Mouse (Mus musculus) erythroblast, adult 5-6 weeks (primary cell): ENCODE measurements at regions not wholly inside any gene's neighbourhood (a gene's known extent, or its start where the extent isn't known, plus 50 kb on each side); places are given as distances from the start of the nearest gene placed in this dataset.

Experiments
- ATAC-seq: replicated peaks from 2 replicates; pipeline ENCODE4 v1.8.0; 2016; ENCODE audit warnings: moderate number of reproducible peaks, mild to moderate bottlenecking, moderate TSS enrichment, inconsistent platforms; ENCODE audit not compliant: poor library complexity, low FRiP score, severe bottlenecking

DNA sequence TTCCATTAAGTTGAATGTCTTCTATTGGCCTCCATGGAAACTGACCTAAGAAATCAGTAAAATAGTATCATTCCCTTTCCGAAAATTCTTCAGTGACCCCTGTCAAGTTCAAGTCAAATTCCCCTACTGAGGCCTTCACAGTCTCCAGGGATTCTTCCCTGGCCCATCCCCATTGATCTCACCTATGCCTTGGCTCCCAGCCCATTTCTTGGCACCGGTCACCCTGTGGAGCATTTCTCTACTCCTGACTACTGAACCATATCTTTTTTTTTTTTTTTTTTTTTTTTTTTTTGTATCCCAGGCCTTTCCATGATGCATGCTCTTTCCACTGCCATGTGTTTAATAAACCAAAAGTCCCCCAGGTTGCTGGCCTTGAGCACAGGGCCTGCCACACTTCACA lies 124.8 kb upstream of the Zmiz1 start:
- ATAC-seq, result no peak

- ATAC-seq, result no peak
Measured at GRCm38 (mm10) chr14:25336875-25337274, 122.1 kb upstream of the Zmiz1 start.

GRCm38 (mm10) chr14:25338404-25339051 lies 120.5 kb upstream of the Zmiz1 start:
- ATAC-seq, result no peak

DNA sequence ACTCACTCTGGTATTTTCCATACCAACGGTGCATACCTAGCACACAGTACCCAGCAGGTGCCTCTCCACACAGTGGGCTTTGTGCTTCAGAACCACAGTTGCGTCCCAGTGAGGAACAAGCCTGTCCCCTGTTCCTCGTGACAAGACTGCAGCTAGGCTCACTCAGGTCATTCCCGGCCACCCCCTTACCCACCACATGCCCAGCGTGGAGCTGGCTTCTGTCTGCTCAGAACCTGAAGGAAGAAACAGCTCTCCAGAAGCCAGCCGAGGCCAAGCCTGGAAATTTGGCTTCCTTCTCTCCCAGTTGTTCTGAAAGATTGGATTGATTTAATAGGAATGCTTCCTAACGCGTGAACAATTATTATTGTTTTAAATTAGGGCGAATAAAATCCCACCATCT lies 118.1 kb upstream of the Zmiz1 start:
- ATAC-seq, result no peak

DNA sequence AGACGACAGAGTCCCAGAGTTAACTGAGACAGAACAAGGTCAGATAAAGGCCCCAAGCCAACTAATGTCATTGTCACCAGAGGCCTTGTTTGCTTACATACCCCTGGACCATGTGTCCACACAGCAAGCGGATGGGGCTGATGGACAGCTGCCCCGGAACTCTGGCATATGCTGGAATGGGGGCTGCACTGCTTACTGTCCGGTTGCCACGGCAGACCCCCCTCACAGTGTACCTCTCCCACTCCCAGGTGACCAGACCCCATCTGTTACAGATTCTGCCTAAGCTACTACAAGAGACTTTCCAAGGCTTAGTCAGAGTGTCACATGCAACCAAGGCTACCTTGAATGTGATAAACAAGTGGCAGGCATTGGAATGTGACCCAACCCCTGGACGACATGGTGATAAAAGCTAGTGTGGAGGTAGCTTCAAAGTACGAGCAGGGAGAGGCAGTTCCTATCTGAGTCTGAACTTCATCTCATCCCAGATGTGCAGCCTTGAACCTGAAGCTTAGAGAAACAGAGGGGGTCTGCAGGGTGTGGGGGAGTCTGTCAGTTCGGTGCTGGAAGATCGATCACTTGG lies 117.0 kb upstream of the Zmiz1 start:
- no peak for ATAC-seq

DNA sequence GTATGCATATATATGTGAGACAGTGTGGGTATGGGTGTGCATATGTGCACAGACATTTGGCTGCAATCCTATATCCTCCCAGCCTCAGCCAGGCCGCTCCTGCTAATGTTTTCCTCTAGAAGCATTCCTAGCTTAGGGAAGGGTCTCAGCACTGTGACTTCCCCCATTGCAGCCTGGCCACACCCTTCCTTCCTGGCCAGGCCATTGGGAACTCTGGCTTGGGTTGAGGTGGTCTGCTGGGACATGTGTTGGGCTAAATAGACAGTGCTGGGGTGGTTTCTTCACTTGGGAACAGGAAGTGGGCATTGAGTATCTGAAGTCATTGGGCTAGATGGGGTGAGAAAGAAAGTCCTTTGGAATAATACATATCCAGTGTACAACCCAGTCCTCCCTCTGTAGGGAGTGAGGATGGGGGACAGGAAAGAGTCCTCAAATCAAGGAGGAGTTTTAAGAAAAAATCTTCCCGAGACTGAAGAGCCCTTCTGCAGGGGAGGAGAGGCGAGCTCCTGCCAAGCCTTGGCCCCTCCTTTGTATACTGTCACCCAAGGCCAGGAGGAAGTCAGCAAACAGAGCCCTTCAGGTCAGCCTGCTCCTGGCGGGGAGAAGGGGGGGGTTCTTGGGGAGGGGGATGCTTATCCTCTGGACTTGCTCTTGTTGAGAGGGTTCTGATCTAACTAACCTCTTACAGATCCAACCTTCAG lies 116.0 kb upstream of the Zmiz1 start:
- ATAC-seq, result no peak

DNA sequence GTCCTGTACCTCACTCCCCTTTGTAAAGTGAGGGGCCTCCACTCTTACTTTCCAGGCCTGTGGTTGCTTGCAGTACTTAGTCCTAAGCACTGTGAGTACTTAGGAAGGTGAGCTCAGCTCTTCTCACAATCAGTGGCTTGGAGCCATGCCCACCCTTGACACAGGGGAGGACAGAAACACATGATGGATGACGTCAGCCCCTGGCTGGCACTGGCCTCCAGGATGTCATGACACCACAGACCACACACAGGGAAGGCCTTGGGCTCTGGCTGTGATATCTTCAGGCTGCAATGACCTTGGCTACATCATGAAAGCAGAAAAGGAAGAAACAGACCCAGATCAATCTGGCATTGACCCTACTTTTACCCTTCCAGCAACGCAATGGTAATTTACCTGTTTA lies 113.0 kb upstream of the Zmiz1 start:
- no peak for ATAC-seq

GRCm38 (mm10) chr14:25346813-25347610 lies 112.0 kb upstream of the Zmiz1 start:
- no peak for ATAC-seq

- ATAC-seq, result no peak
Measured at GRCm38 (mm10) chr14:25350282-25350964, 108.6 kb upstream of the Zmiz1 start.

GRCm38 (mm10) chr14:25353804-25354203 lies 105.2 kb upstream of the Zmiz1 start:
- no peak for ATAC-seq

DNA sequence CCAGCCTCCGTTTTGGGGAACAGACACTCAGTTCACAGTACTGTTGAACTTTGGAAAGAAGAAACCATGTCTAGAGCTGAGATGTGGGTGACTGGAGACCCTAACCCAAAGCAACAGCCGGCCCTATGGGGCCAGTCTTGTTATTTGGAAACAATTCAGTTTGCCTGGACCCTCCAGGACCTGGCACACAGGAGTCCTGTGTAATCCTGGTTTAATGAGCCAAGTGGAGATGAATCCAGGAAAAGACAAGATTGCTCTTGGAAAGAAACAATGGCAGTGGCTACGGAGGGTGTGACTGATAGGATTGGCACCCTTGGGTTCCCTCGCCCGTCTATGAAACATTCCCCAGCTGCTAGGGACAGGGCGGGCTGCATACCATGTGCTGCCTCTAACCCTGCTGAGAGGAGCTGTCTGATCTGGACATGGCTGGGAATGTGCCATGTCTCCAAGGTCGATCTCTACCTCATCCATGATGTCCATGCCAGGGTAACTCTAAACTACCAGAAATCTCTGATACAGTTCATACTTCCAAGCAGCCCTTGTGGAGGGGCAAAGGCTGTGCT lies 104.6 kb upstream of the Zmiz1 start:
- no peak for ATAC-seq

DNA sequence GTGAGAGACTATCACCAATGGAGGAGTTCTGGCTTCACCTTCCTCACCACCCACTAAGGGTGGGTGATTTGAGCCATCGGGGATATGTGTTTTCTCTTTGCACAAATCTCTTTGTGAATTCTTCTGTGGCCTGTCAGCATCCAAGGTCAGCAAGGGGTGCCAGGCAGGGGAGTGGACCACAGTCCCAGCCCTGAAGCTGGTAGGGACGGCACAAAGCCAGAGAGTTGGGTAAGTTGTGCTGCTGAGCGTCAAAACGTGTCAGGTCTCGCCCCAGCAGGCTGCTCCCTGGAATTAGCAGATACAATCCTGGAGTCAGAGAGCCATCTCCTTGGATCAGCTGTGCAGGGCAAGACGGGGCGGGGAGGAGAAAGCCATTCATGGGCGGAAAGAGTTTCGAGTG lies 101.2 kb upstream of the Zmiz1 start:
- ATAC-seq, result no peak

GRCm38 (mm10) chr14:25359824-25360294 lies 99.1 kb upstream of the Zmiz1 start:
- ATAC-seq, result no peak

- no peak for ATAC-seq
Measured at GRCm38 (mm10) chr14:25360726-25361125, 98.3 kb upstream of the Zmiz1 start.

DNA sequence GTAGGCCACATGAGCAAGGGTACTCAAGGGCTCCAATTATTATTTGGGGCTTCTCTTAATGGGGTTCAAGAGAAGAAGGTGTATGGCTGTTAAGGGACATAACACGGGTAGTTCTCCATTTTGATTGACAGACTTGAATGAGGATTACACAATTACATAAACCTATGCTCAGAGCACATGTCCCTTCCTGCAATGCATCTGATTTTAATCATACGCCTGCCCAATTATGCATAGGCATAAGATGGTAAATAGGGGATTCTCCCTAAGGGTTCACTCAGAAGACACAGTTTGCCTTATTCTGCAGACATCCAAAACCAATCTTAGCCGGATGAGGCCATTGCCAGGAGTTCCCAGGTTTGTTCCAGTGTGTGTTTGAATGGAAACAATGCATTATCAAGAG lies 97.9 kb upstream of the Zmiz1 start:
- no peak for ATAC-seq

DNA sequence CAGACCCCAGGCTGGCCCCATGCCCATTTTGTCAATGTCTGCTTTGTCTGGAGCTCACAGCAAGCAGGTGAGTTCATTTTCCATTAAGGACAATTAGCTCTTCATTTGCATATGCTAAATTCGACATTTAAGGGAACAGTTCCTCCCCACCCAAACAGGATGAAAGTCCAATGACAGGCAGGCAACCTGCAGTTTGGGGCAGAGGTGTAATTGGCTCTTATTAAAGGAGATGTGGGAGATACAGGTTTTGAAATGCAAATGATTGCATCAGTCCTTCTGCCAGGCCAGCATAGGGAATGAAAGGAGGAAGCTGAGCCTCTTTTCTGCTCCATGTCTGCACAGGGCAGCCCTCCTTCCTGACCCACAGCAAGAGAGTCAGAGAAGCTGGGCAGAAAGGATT lies 96.2 kb upstream of the Zmiz1 start:
- no peak for ATAC-seq

DNA sequence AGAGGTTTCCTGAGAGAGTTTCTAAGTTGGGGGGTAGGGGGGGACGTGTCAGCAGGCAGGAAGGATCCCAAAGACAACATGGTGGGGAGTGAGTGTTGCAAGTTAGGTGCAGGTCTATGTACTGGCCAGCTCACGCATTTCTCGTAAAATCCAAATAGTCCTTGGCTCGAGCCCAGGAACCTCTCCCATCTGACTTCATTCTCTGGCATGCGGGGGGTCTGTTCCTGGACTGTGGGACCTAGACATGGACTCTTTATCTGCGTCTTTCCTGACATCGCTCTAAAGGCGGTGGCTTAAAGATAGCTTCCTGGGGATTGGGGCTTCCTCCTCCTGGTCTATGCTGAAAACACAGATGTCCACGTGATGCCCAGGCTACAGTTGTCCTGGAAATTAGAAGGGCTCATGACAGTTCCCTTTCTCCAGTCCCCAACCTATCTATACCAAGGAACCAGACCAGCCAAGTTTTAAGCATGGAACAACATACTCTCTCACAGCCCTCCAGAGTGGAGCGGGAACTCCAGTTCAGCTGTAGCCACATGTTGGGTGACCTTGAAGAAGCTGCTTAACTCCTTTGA lies 93.7 kb upstream of the Zmiz1 start:
- no peak for ATAC-seq

- ATAC-seq, result no peak
Measured at GRCm38 (mm10) chr14:25366009-25366408, 93.0 kb upstream of the Zmiz1 start.

GRCm38 (mm10) chr14:25370306-25371020 lies 88.5 kb upstream of the Zmiz1 start:
- no peak for ATAC-seq
